Mouse (Mus musculus) liver, embryonic 14.5 days (tissue): ENCODE results near the gene Zswim7. TPM values are rescaled to one million over a fixed set of nuclear protein-coding genes. Genes with fewer than 3 reads are reported as not detected.

Experiments used
- ATAC-seq: fragments of 200-750 bp; cut with Nextera tagmentation; 2 replicates; pipeline ENCODE4 v1.8.0; 2017; ENCODE audit warnings: moderate number of reproducible peaks, mild to moderate bottlenecking, moderate library complexity; ENCODE audit not compliant: insufficient read depth
- DNase-seq, 3 experiments: peaks; one replicate each; pipeline ENCODE4 v3.0.0-alpha.2; 2012 to 2013; ENCODE audit warnings: low read depth in 3 of 3, low spot score in 3 of 3
- H3K27ac ChIP-seq: fragments of 300-500 bp; sonication (generic); 2 replicates; pipeline ENCODE4 v1.5.1; 2014; ENCODE audit warnings: moderate library complexity, mild to moderate bottlenecking, control low read depth, inconsistent platforms
- H3K27me3 ChIP-seq: fragments of 300-500 bp; sonication (generic); 2 replicates; pipeline ENCODE4 v1.6.1; 2014; ENCODE audit warnings: mild to moderate bottlenecking, low read length, moderate library complexity; ENCODE audit not compliant: control insufficient read depth, insufficient read depth
- H3K36me3 ChIP-seq: fragments of 300-500 bp; sonication (generic); replicated peaks from 2 replicates; pipeline ENCODE4 v1.6.1; 2014; ENCODE audit warnings: low read depth; ENCODE audit not compliant: control insufficient read depth, insufficient read depth
- H3K4me1 ChIP-seq, 2 experiments: fragments of 200-500 bp in 1 of 2; fragments of 300-500 bp in 1 of 2; sonication (generic) in 1 of 2; replicated peaks; 2 replicates each; pipeline ENCODE4 v1.6.1; 2012 to 2014; ENCODE audit warnings: antibody characterized with exemption in 1 of 2, inconsistent platforms in 1 of 2, low read length in 1 of 2; ENCODE audit not compliant: control insufficient read depth in 2 of 2, insufficient read depth in 2 of 2
- H3K4me2 ChIP-seq: fragments of 300-500 bp; sonication (generic); 2 replicates; pipeline ENCODE4 v1.6.1; 2014; ENCODE audit warnings: low read depth, mild to moderate bottlenecking, control low read depth, moderate library complexity
- H3K4me3 ChIP-seq, 2 experiments: fragments of 200-500 bp in 1 of 2; fragments of 300-500 bp in 1 of 2; sonication (generic) in 1 of 2; 2 replicates each; pipeline ENCODE4 v1.5.1; 2012 to 2014; ENCODE audit warnings: low read depth in 2 of 2, low read length in 2 of 2, mild to moderate bottlenecking in 2 of 2, control low read depth in 1 of 2, inconsistent platforms in 1 of 2, moderate library complexity in 1 of 2; ENCODE audit not compliant: insufficient read depth in 1 of 2
- H3K9ac ChIP-seq: fragments of 300-500 bp; sonication (generic); replicated peaks from 2 replicates; pipeline ENCODE4 v1.6.1; 2014; ENCODE audit warnings: mild to moderate bottlenecking, control low read depth, moderate library complexity
- H3K9me3 ChIP-seq: fragments of 300-500 bp; sonication (generic); 2 replicates; pipeline ENCODE4 v1.6.1; 2016; ENCODE audit warnings: low read length, mixed read lengths; ENCODE audit not compliant: control insufficient read depth
- CTCF ChIP-seq: IDR thresholded peaks from 2 replicates; pipeline ENCODE4 v1.5.1; 2016; ENCODE audit warnings: antibody characterized with exemption, low read depth, control low read depth
- EP300 ChIP-seq: IDR thresholded peaks from 2 replicates; pipeline ENCODE4 v1.6.1; 2016; ENCODE audit warnings: antibody characterized with exemption, low read depth
- WGBS: fragments of 180-500 bp; shearing (Covaris S2); extraction: QIAGEN DNeasy Blood & Tissue Kit; methylation state at CpG from one replicate; pipeline ENCODE4 v1.1.7; 2014; ENCODE audit not compliant: insufficient replicate concordance; 5-methylcytosine and 5-hydroxymethylcytosine counted together
- polyA plus RNA-seq, 2 experiments: library from polyadenylated mRNA; depleted of rRNA in 1 of 2; stranded (reverse) in 1 of 2; unstranded in 1 of 2; fragments of >200 nt; fragmentation: Nextera tagmentation in 1 of 2; extraction: Ambion mirVana in 1 of 2; gene quantifications; 2 replicates each; pipeline versions ENCODE4 v1.2.1 to v1.2.3; 2012 to 2014

Zswim7 gene
- polyA plus RNA-seq, 2 experiments = 7.9 to 11.4 TPM

DNA sequence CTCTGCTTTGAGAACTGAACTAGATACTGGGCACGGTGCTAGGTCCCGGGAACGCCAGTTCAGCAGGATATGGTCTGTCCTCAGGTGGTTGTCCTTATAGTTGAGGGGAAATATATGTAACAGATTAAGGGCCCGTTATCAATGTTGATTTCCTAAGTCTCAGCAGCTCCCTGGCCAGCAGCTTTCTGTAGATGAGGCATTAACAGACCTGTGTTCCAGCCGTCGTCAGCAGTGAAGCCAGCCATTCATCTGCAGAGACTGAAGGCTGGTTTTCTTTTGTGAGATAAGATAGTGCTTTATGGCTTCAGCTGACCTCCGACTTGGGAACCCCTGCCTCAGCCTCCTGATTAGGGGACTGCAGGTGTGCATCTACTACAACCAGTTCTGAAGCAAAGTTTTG lies 17.2 kb downstream of the Zswim7 start:
- Histone ChIP-seq H3K27me3 (no peaks in the 10 kb centered on the region; the same call in 1 of the 2 replicates), H3K4me2 (no peak overlapping the region), H3K36me3 (no peaks in the 10 kb centered on the region), H3K9ac (no peak overlapping the region), H3K4me1 (no peaks in the 10 kb centered on the region), H3K27ac (no peak overlapping the region), H3K4me3 (no peak overlapping the region), H3K9me3 (no peaks in the 10 kb centered on the region)
- TF ChIP-seq EP300 (no peak), CTCF (no peak)
- ATAC-seq (no peak), DNase-seq (no peak)
- WGBS = 38% methylated on average over 7 of the region's 7 CpGs

DNA sequence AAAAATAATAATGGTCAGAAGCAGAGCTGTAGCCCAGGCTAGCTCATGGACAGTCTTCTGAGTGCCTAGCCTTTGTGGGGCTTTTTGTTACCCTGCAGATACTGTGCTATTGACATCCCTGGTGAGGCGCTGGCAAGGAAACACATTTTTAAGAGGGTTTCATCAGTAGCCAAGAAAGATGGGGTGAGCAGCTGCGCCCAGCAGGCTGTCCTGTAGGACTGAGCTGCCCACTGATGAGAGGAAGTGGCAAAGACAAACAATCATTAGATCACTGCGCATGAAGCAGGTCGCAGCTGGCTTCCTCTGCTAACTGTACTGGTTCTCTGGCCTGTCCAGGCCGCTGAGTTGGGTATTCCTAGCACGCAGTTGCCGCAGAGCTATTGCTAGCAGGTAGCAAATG lies 17.6 kb downstream of the Zswim7 start:
- Histone ChIP-seq H3K4me3 (no peak overlapping the region), H3K27me3 (no peaks in the 10 kb centered on the region; the same call in 1 of the 2 replicates), H3K9me3 (no peaks in the 10 kb centered on the region), H3K36me3 (no peaks in the 10 kb centered on the region), H3K4me2 (no peak overlapping the region), H3K9ac (no peak overlapping the region), H3K4me1 (no peaks in the 10 kb centered on the region), H3K27ac (no peak overlapping the region)
- whole genome bisulfite sequencing = 68% methylated on average over 7 of the region's 7 CpGs
- no peak for ATAC-seq
- no peak for DNase-seq
- no peak for TF ChIP-seq CTCF
- TF ChIP-seq EP300 = no peak

DNA sequence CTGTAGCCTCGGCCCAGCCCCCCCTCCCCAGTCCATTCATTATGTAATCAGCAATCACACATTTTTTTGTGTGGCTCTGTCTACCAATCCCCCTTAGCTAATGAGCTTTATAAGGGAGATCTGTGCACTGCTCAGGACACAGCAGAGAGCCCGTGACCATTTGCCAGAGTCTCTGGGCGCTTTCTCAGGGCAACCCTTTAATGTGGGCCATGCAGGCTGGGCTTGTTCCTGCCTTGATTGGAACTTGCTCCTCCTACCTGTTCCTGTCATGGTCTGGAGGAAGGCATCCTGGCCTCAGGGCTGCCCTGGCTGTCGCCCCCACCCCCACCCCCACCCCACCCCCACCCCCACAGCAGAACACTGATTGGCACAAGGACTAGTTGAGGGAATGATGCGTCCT lies 22.0 kb downstream of the Zswim7 start:
- 45% methylated on average over 5 of the region's 5 CpGs for WGBS
- TF ChIP-seq CTCF = no peak
- TF ChIP-seq EP300 = no peak
- H3K9ac ChIP-seq = no peak overlapping the region

DNA sequence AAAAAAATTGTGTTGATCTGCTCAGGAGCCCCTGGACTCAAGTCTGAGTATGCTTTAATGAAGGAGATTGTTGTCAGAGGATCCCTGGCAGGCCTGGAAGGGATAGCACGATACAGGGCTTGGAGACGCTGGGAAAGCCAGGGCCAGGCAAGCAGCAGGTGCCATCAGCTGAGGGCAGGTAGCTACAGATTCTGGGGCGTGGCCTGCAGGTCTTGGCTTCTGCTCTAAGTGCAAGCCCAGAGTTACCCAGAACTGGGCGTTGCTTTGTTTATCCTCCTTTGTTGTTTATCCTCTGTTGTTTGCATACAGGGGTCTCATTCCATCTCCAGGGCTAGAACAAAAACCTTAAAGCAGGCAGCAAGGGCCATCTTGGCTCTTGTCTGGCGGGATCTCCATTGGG lies 27.8 kb downstream of the Zswim7 start:
- 54% methylated on average over 5 of the region's 5 CpGs for WGBS
- no peaks in the 10 kb centered on the region; a peak in 1 of 4 replicates for H3K4me1 ChIP-seq
- no peak for ATAC-seq
- H3K36me3 ChIP-seq = no peaks in the 10 kb centered on the region
- no peaks in the 10 kb centered on the region for H3K9me3 ChIP-seq
- H3K9ac ChIP-seq = no peak overlapping the region
- H3K4me3 ChIP-seq = no peak overlapping the region
- peaks cover 30% of the 10 kb centered on the region for H3K27me3 ChIP-seq
- no peak for TF ChIP-seq EP300
- no peak overlapping the region for H3K4me2 ChIP-seq
- no peak for DNase-seq
- H3K27ac ChIP-seq = no peak overlapping the region

More for the DNA sequence above, 22.0 kb downstream of the Zswim7 start:
- Histone ChIP-seq H3K4me2 (no peak overlapping the region), H3K36me3 (no peaks in the 10 kb centered on the region), H3K4me1 (no peaks in the 10 kb centered on the region), H3K27me3 (no peaks in the 10 kb centered on the region; the same call in 1 of the 2 replicates), H3K27ac (no peak overlapping the region), H3K4me3 (no peak overlapping the region), H3K9me3 (no peaks in the 10 kb centered on the region)
- ATAC-seq = no peak
- DNase-seq = no peak

DNA sequence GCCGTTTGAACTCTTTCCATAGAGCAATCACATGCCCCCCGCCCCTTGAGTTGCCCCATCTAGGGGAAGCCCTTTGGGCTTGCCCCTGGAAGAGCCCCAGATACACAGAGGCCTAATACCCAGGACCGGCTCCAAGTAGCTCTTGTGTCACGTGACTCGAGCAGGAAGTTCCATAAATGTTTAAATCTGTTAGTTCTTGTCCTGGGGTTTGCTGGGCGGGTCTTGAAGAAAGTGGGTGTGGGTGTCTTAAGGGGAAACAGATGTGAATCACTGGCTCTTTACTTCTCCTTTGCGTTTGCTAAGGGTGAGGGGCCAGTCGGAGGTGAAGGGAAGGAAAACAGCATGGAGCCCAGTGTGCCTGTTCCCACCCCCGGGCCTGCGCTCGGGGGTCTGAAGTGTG lies 30.1 kb downstream of the Zswim7 start:
- Histone ChIP-seq H3K4me1 (no peaks in the 10 kb centered on the region; a peak in 1 of 4 replicates), H3K9ac (no peak overlapping the region), H3K4me2 (no peak overlapping the region), H3K9me3 (no peaks in the 10 kb centered on the region), H3K36me3 (no peaks in the 10 kb centered on the region), H3K27me3 (peaks cover 42% of the 10 kb centered on the region), H3K27ac (no peak overlapping the region), H3K4me3 (no peak overlapping the region)
- DNase-seq = peak in 2 of 3 experiments; percentile 9 to 19
- ATAC-seq = no peak
- 21% methylated on average over 11 of the region's 11 CpGs for WGBS
- TF ChIP-seq EP300 (no peak), CTCF (no peak)
